Mouse (Mus musculus) embryonic facial prominence, embryonic 12.5 days (tissue): ENCODE results near the gene Gm47791. TPM values are rescaled to one million over a fixed set of nuclear protein-coding genes. Genes with fewer than 3 reads are reported as not detected.

ENCODE experiments used
- ATAC-seq: fragments of 200-750 bp; cut with Nextera tagmentation; 2 replicates; pipeline ENCODE4 v1.8.0; 2017; ENCODE audit not compliant: insufficient number of reproducible peaks, insufficient read depth, low FRiP score, low TSS enrichment
- H3K27ac ChIP-seq: fragments of 300-500 bp; sonication (generic); 2 replicates; pipeline ENCODE4 v1.5.1; 2016; ENCODE audit warnings: mild to moderate bottlenecking
- H3K27me3 ChIP-seq: fragments of 300-500 bp; sonication (generic); 2 replicates; pipeline ENCODE4 v1.6.1; 2016; ENCODE audit warnings: mild to moderate bottlenecking, moderate library complexity
- H3K36me3 ChIP-seq: fragments of 300-500 bp; sonication (generic); 2 replicates; pipeline ENCODE4 v1.6.1; 2016; ENCODE audit warnings: mild to moderate bottlenecking
- H3K4me1 ChIP-seq: fragments of 300-500 bp; sonication (generic); 2 replicates; pipeline ENCODE4 v1.6.1; 2016
- H3K4me2 ChIP-seq: fragments of 300-500 bp; sonication (generic); replicated peaks from 2 replicates; pipeline ENCODE4 v1.6.1; 2016; ENCODE audit warnings: mild to moderate bottlenecking, moderate library complexity
- H3K4me3 ChIP-seq: fragments of 300-500 bp; sonication (generic); 2 replicates; pipeline ENCODE4 v1.5.1; 2016; ENCODE audit warnings: mild to moderate bottlenecking
- H3K9ac ChIP-seq: fragments of 300-500 bp; sonication (generic); 2 replicates; pipeline ENCODE4 v1.6.1; 2016; ENCODE audit warnings: mild to moderate bottlenecking, moderate library complexity
- H3K9me3 ChIP-seq: fragments of 300-500 bp; sonication (generic); 2 replicates; pipeline ENCODE4 v1.6.1; 2016; ENCODE audit warnings: mild to moderate bottlenecking, moderate library complexity
- WGBS: fragments of 180-500 bp; shearing (Covaris S2); methylation state at CpG from one replicate; pipeline ENCODE4 v1.1.7; 2016; 5-methylcytosine and 5-hydroxymethylcytosine counted together
- polyA plus RNA-seq: library from polyadenylated mRNA; unstranded; fragments of >200 nt; fragmentation: Nextera tagmentation; extraction: Ambion mirVana; gene quantifications from 2 replicates; pipeline ENCODE4 v1.2.1, GENCODE M21; 2016

The Gm47791 gene
- not detected in 2 replicates for polyA plus RNA-seq

DNA sequence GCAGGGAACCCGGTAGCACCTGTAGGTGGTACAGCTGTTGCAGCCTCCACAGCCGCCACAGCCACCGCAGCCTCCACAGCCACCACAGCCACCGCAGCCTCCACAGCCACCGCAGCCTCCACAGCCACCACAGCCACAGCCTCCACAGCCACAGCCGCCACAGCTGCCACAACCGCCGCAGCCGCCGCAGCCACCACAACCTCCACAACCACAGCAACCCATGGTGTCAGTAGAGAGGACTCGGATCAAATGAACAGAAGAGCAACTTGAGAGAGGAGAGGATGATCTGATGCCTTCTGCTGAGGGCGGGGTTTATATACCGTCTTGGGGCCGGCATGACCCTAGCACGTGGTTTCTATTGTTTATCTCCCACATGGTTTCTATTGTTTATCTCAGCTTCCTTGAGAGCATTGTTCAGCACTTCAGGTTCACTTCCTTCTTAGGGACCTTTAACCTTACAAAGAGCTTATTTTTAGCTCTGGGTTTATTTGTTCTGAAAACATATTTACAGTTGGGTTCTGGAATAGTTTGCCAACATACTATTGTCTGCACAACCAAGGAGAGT is at the start of gene Gm47791:
Gm47791 (minus strand) TSS at position 222 of the 565 bp plus-strand sequence.
- no peaks in the 10 kb centered on the region for H3K27me3 ChIP-seq
- no peak within 1 kb of the TSS for H3K27ac ChIP-seq
- 90% methylated on average over 13 of the region's 15 CpGs for WGBS
- H3K4me2 ChIP-seq, result no peak within 1 kb of the TSS
- ATAC-seq, result no peak
- H3K9me3 ChIP-seq, result no peaks in the 10 kb centered on the region
- no peaks in the 10 kb centered on the region for H3K36me3 ChIP-seq
- no peaks in the 10 kb centered on the region for H3K4me1 ChIP-seq
- no peak within 1 kb of the TSS for H3K9ac ChIP-seq
- H3K4me3 ChIP-seq, result no peak within 1 kb of the TSS

DNA sequence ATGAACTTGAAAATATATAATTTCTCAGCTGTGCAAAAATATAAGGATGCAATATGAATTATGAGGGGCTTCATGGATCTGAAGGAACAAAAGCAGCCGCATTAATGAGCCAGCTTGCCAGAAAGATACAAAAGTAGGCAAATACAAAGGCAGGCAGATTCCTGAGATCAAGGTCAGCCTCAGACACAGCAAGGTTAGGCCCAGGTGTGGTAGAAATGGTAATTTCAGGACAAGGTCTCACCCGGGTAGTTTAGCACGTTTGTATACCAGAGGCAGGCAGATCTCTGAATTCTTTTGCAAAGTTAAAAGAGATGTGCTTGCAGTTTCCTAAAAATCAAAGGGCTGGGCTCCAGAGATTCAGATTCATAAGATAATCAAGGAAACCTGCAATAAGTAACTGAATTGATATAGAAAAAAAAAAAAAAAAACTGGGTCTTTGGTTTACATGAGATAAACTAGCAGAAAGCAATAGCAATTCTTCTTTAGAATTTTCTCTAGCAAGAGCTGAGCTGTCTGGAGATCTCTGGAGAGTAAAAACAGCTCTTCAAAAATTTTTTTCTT is 49.7 kb upstream of the Gm47791 start:
- Histone ChIP-seq H3K4me1 (peaks cover 4% of the 10 kb centered on the region; the same call in 1 of the 2 replicates), H3K4me3 (no peak overlapping the region), H3K9me3 (no peaks in the 10 kb centered on the region), H3K9ac (no peak overlapping the region), H3K27me3 (no peaks in the 10 kb centered on the region), H3K27ac (no peak overlapping the region), H3K36me3 (no peaks in the 10 kb centered on the region), H3K4me2 (no peak overlapping the region)
- no peak for ATAC-seq
- WGBS, result 80% methylated on average over 3 of the region's 3 CpGs

DNA sequence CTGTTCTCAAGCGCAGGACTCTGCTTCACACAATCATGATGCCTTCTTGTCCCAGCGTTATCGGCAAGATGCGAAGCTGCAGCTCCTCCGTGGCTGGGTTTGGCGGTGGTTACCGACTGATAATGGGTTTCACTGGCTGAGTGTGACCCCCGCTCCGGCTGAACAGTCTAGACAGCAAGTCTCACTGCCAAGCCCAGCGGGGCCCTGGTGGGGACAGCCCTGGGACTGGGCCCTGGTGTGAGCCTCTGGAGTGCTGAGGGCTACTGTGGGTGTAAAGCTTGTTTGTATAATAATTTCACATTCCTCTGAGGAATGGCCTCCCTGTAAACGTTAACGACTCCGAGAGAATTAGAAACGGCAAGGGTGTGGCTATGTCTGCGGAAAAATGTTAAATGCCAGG is 49.1 kb upstream of the Gm47791 start:
- no peak overlapping the region for H3K4me2 ChIP-seq
- no peak overlapping the region for H3K4me3 ChIP-seq
- ATAC-seq, result no peak
- no peaks in the 10 kb centered on the region for H3K9me3 ChIP-seq
- H3K27ac ChIP-seq, result no peak overlapping the region
- 64% methylated on average over 15 of the region's 15 CpGs for WGBS
- peaks cover 4% of the 10 kb centered on the region; the same call in 1 of the 2 replicates for H3K4me1 ChIP-seq
- H3K27me3 ChIP-seq, result no peaks in the 10 kb centered on the region
- no peaks in the 10 kb centered on the region for H3K36me3 ChIP-seq
- H3K9ac ChIP-seq, result no peak overlapping the region

DNA sequence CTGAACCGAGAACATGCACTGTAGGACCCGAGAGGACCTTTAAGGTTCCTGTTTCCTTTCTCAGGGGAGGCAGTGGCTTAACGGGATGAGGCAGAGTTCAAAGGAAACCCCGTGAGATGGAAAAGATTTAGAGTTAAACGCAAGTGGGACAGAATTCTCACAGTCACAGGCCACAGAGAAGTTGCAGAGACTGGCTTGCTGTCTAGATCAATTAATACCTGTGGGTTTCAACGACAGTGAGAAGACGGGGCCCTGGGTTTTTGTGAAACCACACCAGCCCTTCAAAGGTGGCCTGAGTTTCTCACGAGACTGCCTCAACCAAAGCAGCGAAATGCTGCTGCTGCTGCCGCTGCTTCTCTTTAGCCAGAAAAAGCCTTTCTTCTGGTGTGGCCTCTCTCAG is 48.3 kb upstream of the Gm47791 start:
- Histone ChIP-seq H3K27me3 (no peaks in the 10 kb centered on the region), H3K27ac (no peak overlapping the region), H3K4me3 (no peak overlapping the region), H3K4me2 (no peak overlapping the region), H3K4me1 (peaks cover 4% of the 10 kb centered on the region; the same call in 1 of the 2 replicates), H3K9me3 (no peaks in the 10 kb centered on the region), H3K36me3 (no peaks in the 10 kb centered on the region), H3K9ac (no peak overlapping the region)
- no peak for ATAC-seq
- 51% methylated on average over 10 of the region's 10 CpGs for WGBS

DNA sequence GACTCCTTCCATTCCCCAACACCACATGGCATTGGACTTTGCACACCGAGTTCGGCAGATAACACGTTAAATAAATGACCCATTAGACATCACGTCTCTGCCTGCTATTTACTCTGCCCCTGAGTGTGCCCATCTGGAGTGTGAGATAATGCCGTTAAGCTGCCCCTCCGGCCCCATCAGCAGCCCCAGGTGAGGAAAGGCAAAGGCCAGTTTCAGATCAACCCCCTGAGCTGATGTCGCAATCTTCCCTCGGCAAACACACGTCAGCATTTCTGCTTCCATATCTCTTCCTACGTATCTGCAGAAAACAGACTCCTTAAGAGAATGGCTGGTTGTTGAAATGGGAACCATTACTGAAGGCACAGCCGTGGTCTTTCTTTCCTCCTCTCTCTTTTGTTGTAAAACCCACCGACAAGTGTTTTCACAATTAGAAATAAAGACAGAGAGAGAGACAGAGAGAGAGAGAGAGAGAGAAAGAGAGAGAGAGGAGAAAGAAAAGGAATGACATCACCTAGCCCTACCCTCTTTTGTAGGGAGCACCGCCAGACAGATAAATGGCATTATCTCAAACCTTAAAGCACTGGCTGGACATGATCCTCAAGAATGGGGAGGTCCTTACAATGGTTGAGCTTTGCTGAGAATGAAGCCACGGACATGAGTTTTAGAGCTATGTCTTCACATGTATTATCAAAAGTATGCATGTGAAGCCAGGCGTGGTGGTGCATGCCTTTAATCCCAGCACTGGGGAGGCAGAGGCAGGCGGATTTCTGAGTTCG is 45.1 kb upstream of the Gm47791 start:
- Histone ChIP-seq H3K9ac (no peak overlapping the region), H3K4me3 (no peak overlapping the region), H3K27me3 (no peaks in the 10 kb centered on the region), H3K4me2 (no peak overlapping the region), H3K27ac (no peak overlapping the region), H3K36me3 (no peaks in the 10 kb centered on the region), H3K4me1 (peaks cover 4% of the 10 kb centered on the region; the same call in 1 of the 2 replicates), H3K9me3 (no peaks in the 10 kb centered on the region)
- WGBS, result 73% methylated on average over 17 of the region's 17 CpGs
- ATAC-seq, result no peak

DNA sequence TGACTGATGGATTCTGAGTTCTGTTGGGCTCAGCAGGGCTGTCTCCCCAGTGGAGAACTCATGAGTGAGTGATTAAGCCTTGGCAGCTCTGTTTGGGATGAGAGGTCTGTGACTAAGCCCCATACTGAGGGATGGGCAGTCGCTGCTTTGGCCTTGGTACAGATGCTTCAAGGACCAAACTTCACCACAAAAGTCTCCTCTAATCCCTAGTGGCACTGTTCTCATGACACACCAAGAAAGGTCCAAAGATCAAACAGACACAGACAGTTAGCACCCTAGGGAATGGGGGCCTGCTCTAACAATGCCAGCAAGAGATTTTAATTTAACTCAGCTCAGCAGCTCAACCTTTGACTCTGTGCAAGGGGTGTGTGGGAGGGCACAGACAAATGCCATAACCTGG is 40.7 kb upstream of the Gm47791 start:
- Histone ChIP-seq H3K36me3 (no peaks in the 10 kb centered on the region), H3K27me3 (no peaks in the 10 kb centered on the region), H3K4me1 (no peaks in the 10 kb centered on the region), H3K9ac (no peak overlapping the region), H3K4me3 (no peak overlapping the region), H3K4me2 (no peak overlapping the region), H3K27ac (no peak overlapping the region), H3K9me3 (no peaks in the 10 kb centered on the region)
- ATAC-seq, result no peak
- 76% methylated on average over 1 of the region's 1 CpGs for WGBS

DNA sequence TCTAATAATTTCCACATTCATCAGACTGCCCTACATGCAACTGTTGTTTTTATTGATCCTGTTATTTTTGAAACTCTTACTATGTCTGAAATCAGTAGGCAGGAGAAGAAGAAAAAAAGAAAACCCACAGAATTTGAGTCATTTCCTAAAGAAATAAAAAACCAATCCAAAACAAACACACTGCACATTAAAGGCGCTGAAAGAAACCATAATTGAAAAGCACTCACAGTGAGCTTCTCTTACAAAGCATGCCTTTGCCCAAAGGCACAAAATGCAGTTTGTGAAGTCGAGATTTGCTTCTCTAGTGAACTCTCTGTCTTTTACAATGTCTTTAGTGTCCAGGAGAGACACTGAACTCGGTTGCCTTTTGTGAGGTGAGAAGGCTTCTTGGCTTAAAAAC is 37.5 kb upstream of the Gm47791 start:
- Histone ChIP-seq H3K4me1 (no peaks in the 10 kb centered on the region), H3K27ac (no peak overlapping the region), H3K27me3 (no peaks in the 10 kb centered on the region), H3K36me3 (no peaks in the 10 kb centered on the region), H3K4me2 (no peak overlapping the region), H3K9ac (no peak overlapping the region), H3K9me3 (no peaks in the 10 kb centered on the region), H3K4me3 (no peak overlapping the region)
- 34% methylated on average over 3 of the region's 3 CpGs for WGBS
- no peak for ATAC-seq

DNA sequence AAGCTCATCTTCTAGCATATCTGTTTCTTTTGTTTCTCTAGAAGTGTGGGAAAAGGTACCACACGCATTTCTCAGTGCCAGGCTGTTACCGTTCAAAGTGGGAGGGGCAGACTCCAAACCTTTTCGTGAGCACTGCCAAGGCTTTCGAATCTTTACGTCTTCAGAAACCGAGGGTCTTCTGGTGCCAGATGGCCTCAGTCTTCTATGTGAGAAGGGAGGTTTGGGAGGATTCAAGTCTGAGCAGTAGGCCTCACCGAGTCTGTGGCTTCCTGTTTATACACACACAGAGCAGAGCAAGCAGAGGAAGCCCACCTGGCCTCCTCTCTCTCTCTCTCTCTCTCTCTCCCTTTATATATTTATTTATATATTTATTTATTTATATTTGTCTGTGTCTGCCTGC is 36.2 kb upstream of the Gm47791 start:
- 88% methylated on average over 7 of the region's 7 CpGs for WGBS
- Histone ChIP-seq H3K36me3 (no peaks in the 10 kb centered on the region), H3K9me3 (no peaks in the 10 kb centered on the region), H3K4me1 (no peaks in the 10 kb centered on the region), H3K27ac (no peak overlapping the region), H3K4me2 (no peak overlapping the region), H3K27me3 (no peaks in the 10 kb centered on the region), H3K9ac (no peak overlapping the region), H3K4me3 (no peak overlapping the region)
- ATAC-seq, result no peak

DNA sequence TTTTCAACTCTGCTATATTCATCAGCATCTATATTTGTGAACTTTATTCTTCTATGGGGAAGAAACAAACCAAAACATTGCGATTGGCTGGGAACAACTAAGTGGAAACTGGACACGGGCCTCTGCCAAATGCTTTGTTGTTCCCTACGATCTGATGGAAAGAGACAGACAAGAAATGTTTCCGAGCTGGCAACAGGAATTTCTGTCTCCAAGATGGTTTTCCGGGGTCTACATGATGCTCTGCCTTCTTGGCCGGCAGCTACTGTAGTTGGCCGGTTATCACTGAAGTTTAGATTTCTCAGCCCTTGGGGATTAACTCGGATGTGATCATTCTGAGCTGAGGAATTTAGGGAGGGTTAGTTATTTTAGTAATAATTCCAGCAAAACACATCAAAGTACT is 35.3 kb upstream of the Gm47791 start:
- ATAC-seq, result no peak
- WGBS, result 71% methylated on average over 8 of the region's 8 CpGs
- H3K4me2 ChIP-seq, result no peak overlapping the region

DNA sequence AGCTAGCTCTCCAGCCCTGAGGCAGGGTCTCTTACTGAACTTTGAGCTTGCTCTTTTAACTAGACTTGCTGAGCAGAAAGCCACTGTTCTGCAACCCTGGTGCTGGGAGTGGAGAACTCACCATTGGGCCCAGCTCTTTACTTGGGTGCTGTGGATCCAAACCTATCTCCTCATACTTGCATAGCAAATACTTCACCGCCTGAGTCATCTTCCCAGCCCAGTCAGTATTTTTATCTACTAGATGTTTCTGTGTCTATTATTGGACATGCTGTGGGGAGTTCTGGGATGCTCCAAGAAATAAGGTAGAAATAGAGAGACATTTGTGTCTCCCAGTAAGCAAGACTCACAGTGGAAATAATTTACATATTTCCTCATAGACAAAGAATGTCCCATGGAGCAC is 33.0 kb upstream of the Gm47791 start:
- ATAC-seq, result no peak
- H3K9me3 ChIP-seq, result no peaks in the 10 kb centered on the region
- H3K36me3 ChIP-seq, result no peaks in the 10 kb centered on the region
- no peak overlapping the region for H3K4me3 ChIP-seq
- no peak overlapping the region for H3K27ac ChIP-seq
- H3K9ac ChIP-seq, result no peak overlapping the region
- H3K4me1 ChIP-seq, result no peaks in the 10 kb centered on the region
- H3K4me2 ChIP-seq, result no peak overlapping the region
- 92% methylated on average over 1 of the region's 1 CpGs for WGBS
- no peaks in the 10 kb centered on the region for H3K27me3 ChIP-seq

More for the DNA sequence above, 35.3 kb upstream of the Gm47791 start:
- H3K4me3 ChIP-seq, result no peak overlapping the region
- no peaks in the 10 kb centered on the region for H3K4me1 ChIP-seq
- no peak overlapping the region for H3K27ac ChIP-seq
- H3K9me3 ChIP-seq, result no peaks in the 10 kb centered on the region
- H3K36me3 ChIP-seq, result no peaks in the 10 kb centered on the region
- no peak overlapping the region for H3K9ac ChIP-seq
- H3K27me3 ChIP-seq, result no peaks in the 10 kb centered on the region

DNA sequence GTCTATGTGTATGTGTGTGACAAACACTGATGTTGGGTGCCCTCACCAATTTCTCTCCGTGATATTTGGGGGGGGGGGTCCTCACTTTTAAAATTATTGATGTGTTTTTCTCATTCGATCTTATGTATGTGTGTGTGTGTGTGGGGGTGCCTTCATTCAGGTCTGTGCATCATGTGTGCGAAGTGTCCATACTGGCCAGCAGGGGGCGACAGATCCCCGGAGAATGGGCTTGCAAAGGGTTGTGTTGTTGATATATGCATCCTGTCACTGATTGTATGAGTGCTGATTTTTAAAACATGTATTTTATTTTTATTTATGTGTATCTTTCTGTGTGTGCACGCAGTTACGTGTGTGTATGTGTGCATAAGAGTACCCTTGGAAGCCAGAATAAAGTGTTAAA is 32.6 kb upstream of the Gm47791 start:
- Histone ChIP-seq H3K36me3 (no peaks in the 10 kb centered on the region), H3K4me3 (no peak overlapping the region), H3K9ac (no peak overlapping the region), H3K9me3 (no peaks in the 10 kb centered on the region), H3K27ac (no peak overlapping the region), H3K4me1 (no peaks in the 10 kb centered on the region), H3K27me3 (no peaks in the 10 kb centered on the region), H3K4me2 (no peak overlapping the region)
- ATAC-seq, result no peak
- WGBS, result 76% methylated on average over 7 of the region's 7 CpGs

DNA sequence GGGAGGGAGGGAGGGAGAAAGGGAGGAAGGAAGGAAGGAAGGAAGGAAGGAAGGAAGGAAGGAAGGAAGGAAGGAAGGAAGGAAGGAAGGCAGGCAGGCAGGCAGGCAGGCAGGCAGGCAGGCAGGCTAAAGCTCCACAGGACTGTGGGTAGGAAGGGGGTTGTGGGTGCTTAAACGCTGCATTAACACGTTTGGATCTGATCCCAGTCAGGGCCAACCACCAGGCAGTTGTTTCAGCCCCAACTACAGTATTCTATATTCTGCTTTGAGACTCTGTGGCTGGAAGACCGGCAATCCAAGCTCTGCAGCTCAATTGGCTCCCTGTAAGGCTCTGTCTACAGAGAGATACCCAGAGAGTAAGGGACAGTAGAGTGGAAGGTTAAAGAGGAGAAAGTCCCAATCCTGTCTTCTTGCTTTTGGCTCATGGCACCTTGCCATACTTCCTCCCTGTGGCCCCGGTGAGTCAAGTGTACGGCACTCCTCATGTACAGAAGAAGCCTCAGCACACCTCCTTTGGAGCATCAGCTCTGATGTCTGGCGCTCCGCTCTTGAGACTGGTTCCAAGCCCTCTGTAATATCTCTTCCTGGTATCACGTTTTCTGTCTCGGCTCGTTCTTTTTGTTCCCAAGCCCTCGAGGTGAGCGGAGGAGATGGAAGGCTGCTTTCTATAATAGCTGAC is 30.2 kb upstream of the Gm47791 start:
- H3K27ac ChIP-seq, result no peak overlapping the region
- WGBS, result 85% methylated on average over 12 of the region's 12 CpGs
- no peaks in the 10 kb centered on the region for H3K9me3 ChIP-seq
- H3K9ac ChIP-seq, result no peak overlapping the region
- no peak overlapping the region for H3K4me3 ChIP-seq
- ATAC-seq, result no peak
- H3K27me3 ChIP-seq, result no peaks in the 10 kb centered on the region
- H3K4me1 ChIP-seq, result no peaks in the 10 kb centered on the region
- H3K36me3 ChIP-seq, result no peaks in the 10 kb centered on the region
- H3K4me2 ChIP-seq, result no peak overlapping the region
